In the genomic region with DNA sequence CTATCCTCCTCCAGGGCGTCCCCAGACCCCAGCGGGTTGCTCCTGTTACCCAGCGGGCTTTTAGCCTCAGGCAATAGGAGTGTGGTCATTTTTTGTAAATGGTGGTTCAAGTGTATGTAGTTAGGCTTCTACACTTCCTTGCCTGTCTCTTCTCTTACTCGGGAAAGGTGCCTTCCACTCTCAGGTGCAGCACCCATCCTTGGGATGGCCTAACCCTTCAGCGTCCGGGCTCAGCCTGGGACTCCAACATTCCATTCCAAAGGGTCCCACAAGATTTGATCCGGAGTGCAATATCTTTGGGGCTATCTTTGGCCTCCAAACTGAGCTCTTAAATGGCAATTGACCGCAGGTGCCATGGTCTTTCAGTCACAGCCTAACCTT, we compare ENCODE assay signal across 9 mouse cellular contexts.
A peak's percentile ranks its signal among the peaks of the same experiment; 100 is the strongest.
DNase-seq lines count a peak whose midpoint lies in the region; ATAC-seq lines count a peak whose summit lies in the region.
"Had no signal": no experiment of that assay in that cellular context is flagged by ENCODE, and none has a peak within 500 bp of the region (broad histone marks: within the 10 kb centered on the region; RNA-seq: fewer than 3 reads in every experiment).

No protein-coding gene starts in this region.

- H3K4me1 ChIP-seq in kidney, embryonic 14.5 days (ENCODE audit: control insufficient read depth, insufficient read depth, low read length), result no peaks in the 10 kb centered on the region
- peaks cover 4% of the 10 kb centered on the region; the same call in 1 of the 2 replicates for H3K4me1 ChIP-seq in embryonic facial prominence, embryonic 12.5 days
- H3K4me1 ChIP-seq in hindbrain, embryonic 14.5 days (replicated peaks; ENCODE audit: control insufficient read depth, insufficient read depth, low read length), result peaks cover 9% of the 10 kb centered on the region; the same call in 1 of the 2 replicates
- no peaks in the 10 kb centered on the region for H3K4me1 ChIP-seq in midbrain, embryonic 16.5 days (ENCODE audit: control insufficient read depth, insufficient read depth, low read length)

- DNase-seq in kidney, adult 18-20 months, result no peak
- DNase-seq in hindbrain, embryonic 14.5 days (ENCODE audit: low spot score), result no peak
- DNase-seq in embryo, embryonic 10 days (ENCODE audit: low spot score), result no peak
- no peak for DNase-seq in thymus, postnatal 0 days (ENCODE audit: low spot score)
- no peak for DNase-seq in B cell, adult 2 months

- peaks cover 19% of the 10 kb centered on the region for H3K27me3 ChIP-seq in kidney, embryonic 14.5 days (ENCODE audit: control insufficient read depth, insufficient read depth, low read length)
- H3K27me3 ChIP-seq in embryonic facial prominence, embryonic 12.5 days, result peaks cover 33% of the 10 kb centered on the region
- H3K27me3 ChIP-seq in hindbrain, embryonic 14.5 days (ENCODE audit: control insufficient read depth, insufficient read depth, low read length), result no peaks in the 10 kb centered on the region
- H3K27me3 ChIP-seq in midbrain, embryonic 16.5 days (ENCODE audit: control insufficient read depth, insufficient read depth, low read depth, low read length), result no peaks in the 10 kb centered on the region

- no peak; the same call in 1 of the 2 replicates for ATAC-seq in kidney, embryonic 14.5 days (ENCODE audit: low FRiP score, low TSS enrichment)
- ATAC-seq in embryonic facial prominence, embryonic 12.5 days (ENCODE audit: insufficient number of reproducible peaks, insufficient read depth, low FRiP score, low TSS enrichment), result peak; percentile 35; the same call in 1 of the 2 replicates
- ATAC-seq in hindbrain, embryonic 14.5 days (ENCODE audit: low FRiP score), result no peak
- peak; percentile 47 for ATAC-seq in midbrain, embryonic 16.5 days

- H3K36me3 ChIP-seq in kidney, embryonic 14.5 days (ENCODE audit: control insufficient read depth, insufficient read depth, low read length), result no peaks in the 10 kb centered on the region
- H3K36me3 ChIP-seq in embryonic facial prominence, embryonic 12.5 days, result no peaks in the 10 kb centered on the region
- no peaks in the 10 kb centered on the region for H3K36me3 ChIP-seq in hindbrain, embryonic 14.5 days (replicated peaks; ENCODE audit: control insufficient read depth, insufficient read depth)
- H3K36me3 ChIP-seq in midbrain, embryonic 16.5 days (ENCODE audit: control insufficient read depth, insufficient read depth, low read length), result no peaks in the 10 kb centered on the region
- H3K36me3 ChIP-seq: G1E had no signal

- under 1% methylated on average over 8 of the region's 8 CpGs for WGBS in kidney, embryonic 14.5 days
- WGBS in embryonic facial prominence, embryonic 12.5 days, result 4% methylated on average over 8 of the region's 8 CpGs
- under 1% methylated on average over 8 of the region's 8 CpGs for whole genome bisulfite sequencing in hindbrain, embryonic 14.5 days
- WGBS in midbrain, embryonic 16.5 days, result 2% methylated on average over 8 of the region's 8 CpGs

- no peak overlapping the region for H3K9ac ChIP-seq in kidney, embryonic 14.5 days (ENCODE audit: low read depth, low read length)
- H3K9ac ChIP-seq in embryonic facial prominence, embryonic 12.5 days, result peak overlapping the region; percentile 50; the same call in 1 of the 2 replicates
- H3K9ac ChIP-seq in hindbrain, embryonic 14.5 days, result peak overlapping the region; percentile 74
- peak overlapping the region; percentile 70 for H3K9ac ChIP-seq in midbrain, embryonic 16.5 days (ENCODE audit: low read depth, low read length)

- no peaks in the 10 kb centered on the region; the same call in 1 of the 2 replicates for H3K9me3 ChIP-seq in kidney, embryonic 14.5 days (ENCODE audit: control insufficient read depth, low read length)
- H3K9me3 ChIP-seq in embryonic facial prominence, embryonic 12.5 days, result no peaks in the 10 kb centered on the region
- no peaks in the 10 kb centered on the region for H3K9me3 ChIP-seq in hindbrain, embryonic 14.5 days (ENCODE audit: control insufficient read depth, low read length)
- H3K9me3 ChIP-seq in midbrain, embryonic 16.5 days (replicated peaks; ENCODE audit: control insufficient read depth, low read length, poor library complexity, severe bottlenecking), result no peaks in the 10 kb centered on the region

- H3K4me3 ChIP-seq in kidney, embryonic 14.5 days (ENCODE audit: low read length), result peak overlapping the region; percentile 61
- peak overlapping the region; percentile 65 for H3K4me3 ChIP-seq in embryonic facial prominence, embryonic 12.5 days
- peak overlapping the region; percentile 72 for H3K4me3 ChIP-seq in hindbrain, embryonic 14.5 days (replicated peaks; ENCODE audit: low read length)
- H3K4me3 ChIP-seq in midbrain, embryonic 16.5 days (ENCODE audit: low read depth, low read length), result peak overlapping the region; percentile 83

- peak overlapping the region; percentile 97 for H3K4me2 ChIP-seq in kidney, embryonic 14.5 days (replicated peaks; ENCODE audit: low read depth, low read length)
- H3K4me2 ChIP-seq in embryonic facial prominence, embryonic 12.5 days (replicated peaks), result peak overlapping the region; percentile 100
- H3K4me2 ChIP-seq in hindbrain, embryonic 14.5 days (replicated peaks), result peak overlapping the region; percentile 91
- H3K4me2 ChIP-seq in midbrain, embryonic 16.5 days (ENCODE audit: low read length), result peak overlapping the region; percentile 87

- H3K27ac ChIP-seq in kidney, embryonic 14.5 days (ENCODE audit: low read depth, low read length), result no peak overlapping the region
- H3K27ac ChIP-seq in embryonic facial prominence, embryonic 12.5 days, result no peak overlapping the region
- peak overlapping the region; percentile 83 for H3K27ac ChIP-seq in hindbrain, embryonic 14.5 days
- peak overlapping the region; percentile 87 for H3K27ac ChIP-seq in midbrain, embryonic 16.5 days (ENCODE audit: low read length)

Comparison
In these comparisons a context has a peak if more than half of its experiments do, and no peak if none do; other contexts are left out.
1. ATAC-seq: peak in embryonic facial prominence, embryonic 12.5 days (single experiment) and midbrain, embryonic 16.5 days (single experiment); none in kidney, embryonic 14.5 days (single experiment) and hindbrain, embryonic 14.5 days (single experiment).
2. H3K27ac ChIP-seq: peak in hindbrain, embryonic 14.5 days (single experiment) and midbrain, embryonic 16.5 days (single experiment); none in kidney, embryonic 14.5 days (single experiment) and embryonic facial prominence, embryonic 12.5 days (single experiment).
3. Peak in every context shown above with its lines, with median percentiles within 50 percentile points of each other: H3K4me2 ChIP-seq and H3K4me3 ChIP-seq.